Mouse (Mus musculus) frontal cortex, postnatal 14 days (tissue): Measurements from ENCODE around the gene Armc6.
A peak's percentile ranks its signal among the peaks of the same experiment; 100 is the strongest.
"Not testable (repeated sequence)": the region's sequence is repeated elsewhere in the genome, so short reads cannot be mapped to it uniquely, and the experiment has no call there.

ENCODE experiments used
- DNase-seq, 2 experiments: peaks; one replicate each; pipeline ENCODE4 v3.0.0; 2022; ENCODE audit warnings: low spot score in 2 of 2

The Armc6 gene

DNA sequence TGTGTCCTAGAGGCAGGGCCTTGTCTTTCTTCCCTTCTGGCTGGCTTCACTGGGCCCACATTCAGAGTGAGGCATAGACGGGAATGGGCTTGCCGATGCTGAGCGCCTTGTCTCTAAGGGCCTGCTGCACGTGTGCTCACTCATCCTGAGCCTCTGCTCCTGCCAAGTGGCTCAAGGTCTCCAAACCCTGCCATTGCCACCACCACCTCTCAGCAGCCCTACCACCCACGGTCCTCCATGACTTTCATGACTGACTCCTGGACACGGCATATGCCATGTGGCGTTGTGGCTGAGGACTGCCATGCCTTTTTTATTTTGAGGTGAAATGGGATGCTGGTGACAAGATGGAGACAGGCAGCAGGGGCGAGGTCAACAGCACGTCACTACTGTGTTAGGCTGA is 3.4 kb downstream of the Armc6 start:
- no peak for DNase-seq

DNA sequence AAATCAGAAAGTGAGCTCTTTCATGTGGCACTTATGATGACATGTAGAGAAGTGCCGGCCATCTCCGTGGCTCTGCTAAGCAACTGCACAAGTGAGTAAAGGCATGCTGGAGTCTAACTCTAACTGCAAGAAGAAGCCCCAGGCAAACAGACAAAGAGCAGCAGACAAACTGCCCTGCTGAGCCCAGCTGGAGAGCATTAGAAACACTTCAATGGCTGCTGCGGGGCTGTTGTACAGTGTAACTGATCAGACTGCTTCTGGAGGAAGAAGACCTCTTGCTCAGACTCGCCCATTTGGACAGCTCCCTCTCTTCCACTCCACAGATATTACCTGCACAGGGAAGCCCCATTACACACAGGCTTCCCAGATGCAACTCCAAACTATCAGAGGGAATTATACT is 6.3 kb downstream of the Armc6 start:
- no peak for DNase-seq

DNA sequence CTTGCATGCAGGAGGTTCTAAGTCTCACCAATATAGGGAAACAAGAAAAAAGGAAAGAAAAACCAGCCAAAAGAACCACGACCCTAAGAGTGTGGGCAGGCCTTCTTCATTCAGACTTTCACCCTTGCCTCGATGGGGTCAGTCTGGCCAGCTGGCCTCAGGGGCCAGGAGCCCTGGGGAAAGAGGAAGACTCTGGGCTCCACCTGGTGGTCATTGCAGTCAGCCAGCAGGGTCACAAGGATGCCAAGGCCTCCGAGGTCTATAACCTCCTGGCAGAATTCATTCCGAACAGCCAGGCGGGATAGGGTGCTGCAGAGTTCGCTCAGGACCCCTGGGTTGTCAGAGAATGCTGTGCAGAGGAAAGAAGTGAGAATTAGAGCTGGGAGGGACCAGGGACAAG is 10.9 kb downstream of the Armc6 start:
- DNase-seq, result no peak

DNA sequence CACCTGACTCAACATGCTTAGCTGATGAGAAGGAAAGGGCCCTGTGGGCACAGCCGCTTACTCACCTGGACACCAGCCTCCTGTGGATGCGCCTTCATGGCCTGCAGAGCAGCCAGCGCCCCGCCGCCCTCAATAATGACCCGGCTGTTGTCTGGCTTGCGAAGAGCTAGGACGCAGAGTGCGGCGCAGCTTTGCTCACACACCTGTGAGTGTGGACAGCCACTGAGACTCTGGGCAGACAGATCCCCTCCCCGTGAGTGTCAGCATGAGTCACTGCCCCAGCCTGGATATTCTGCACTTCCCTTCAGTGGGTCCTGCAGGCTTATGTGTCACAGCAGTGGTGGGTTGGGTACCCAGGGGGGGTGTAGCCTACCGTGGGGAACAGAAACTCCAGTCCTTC is 12.2 kb downstream of the Armc6 start:
- DNase-seq, result no peak

DNA sequence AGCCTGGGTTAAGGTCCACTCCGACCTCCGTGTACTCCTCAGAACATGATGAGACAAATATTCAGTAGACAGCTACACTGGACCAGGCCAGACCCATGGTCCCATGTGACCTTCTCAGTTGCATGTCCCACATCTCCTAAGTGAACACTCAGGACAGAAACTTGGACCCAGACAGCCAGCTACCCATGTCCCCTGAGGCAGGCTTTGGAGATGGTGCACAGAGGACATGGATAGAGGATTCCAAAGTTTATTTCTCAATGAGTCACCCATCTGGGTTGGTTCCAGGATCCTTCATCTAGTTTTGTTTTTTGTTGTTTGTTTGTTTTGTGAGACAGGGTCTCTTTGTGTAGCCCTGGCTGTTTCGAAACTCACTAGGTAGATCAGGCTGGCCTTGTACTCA is 13.4 kb downstream of the Armc6 start:
- DNase-seq, result no peak

DNA sequence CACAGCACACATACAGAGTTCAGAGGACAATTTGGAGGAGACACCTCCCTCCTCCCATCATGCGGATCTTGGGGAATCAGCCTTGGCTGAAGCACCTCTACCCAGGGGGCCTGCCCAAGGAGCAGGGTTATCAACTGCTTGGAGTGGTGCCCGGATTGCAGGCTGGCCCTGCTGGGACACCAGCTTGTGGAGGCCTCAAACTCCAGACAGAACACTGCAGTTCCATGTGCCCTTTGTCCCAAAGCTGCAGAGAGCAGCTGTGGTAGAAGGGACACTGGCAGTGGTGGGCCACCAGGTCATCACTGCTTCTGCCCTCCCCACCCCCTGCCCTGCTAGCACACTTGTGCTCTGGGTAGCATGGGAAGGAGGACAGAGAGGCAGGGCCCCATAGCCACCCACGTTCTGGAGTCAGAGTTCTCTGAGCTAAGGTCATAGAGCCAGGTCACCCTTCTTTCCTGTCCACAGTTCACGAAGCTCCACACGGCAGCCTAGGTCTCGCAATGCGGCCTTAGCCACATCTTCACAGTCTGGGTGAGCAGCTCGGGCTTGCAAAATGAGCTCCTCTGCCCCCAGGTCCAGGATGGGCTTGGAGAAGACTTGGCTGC is 13.9 kb downstream of the Armc6 start:
- no peak for DNase-seq

DNA sequence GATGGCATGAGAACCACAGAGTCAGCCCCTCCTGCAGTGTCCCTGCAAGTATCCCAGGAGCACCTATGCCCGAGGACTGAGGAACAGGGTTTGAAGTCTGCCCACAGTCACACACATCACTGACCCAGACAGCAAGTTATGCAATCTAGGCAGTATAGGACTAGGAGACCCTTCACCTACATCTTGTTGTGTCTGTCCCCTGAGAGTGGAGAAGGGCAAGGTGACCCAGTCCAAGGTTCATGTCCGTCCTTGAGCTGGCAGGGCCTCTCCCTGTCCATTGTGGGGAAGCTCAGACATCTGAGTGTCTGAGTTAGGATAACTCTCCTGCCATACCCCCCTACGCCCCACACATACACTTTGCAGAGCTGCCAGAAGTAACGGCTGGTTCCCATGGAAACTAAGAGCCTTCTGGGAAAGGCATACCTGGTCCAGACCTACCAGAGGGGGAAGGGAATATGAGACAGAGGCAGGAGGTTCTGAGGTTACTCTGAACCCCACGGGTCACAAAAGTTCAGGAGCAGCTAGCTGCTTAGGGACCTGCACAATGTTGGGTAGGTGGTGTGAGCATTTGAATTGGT is 15.1 kb downstream of the Armc6 start:
- DNase-seq, result no peak

DNA sequence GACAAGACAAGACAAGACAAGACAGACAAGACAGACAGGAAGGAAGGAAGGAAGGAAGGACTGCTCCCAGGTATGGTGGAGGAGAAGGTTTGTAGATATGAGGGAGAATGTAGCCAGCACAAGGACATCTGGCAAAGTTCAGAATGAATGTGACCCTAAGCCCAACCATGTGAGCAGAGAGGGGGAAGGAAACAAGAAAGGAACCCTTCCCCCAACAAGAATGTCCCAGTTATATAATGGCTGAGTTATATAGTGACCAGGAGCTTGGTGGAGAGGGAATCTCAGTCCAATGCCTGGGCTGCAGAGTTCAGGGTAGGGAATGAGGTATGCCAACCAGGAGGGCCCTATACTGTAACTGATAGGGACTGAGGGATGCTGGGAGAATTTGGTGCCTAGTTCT is 16.8 kb downstream of the Armc6 start:
- DNase-seq, result no peak

DNA sequence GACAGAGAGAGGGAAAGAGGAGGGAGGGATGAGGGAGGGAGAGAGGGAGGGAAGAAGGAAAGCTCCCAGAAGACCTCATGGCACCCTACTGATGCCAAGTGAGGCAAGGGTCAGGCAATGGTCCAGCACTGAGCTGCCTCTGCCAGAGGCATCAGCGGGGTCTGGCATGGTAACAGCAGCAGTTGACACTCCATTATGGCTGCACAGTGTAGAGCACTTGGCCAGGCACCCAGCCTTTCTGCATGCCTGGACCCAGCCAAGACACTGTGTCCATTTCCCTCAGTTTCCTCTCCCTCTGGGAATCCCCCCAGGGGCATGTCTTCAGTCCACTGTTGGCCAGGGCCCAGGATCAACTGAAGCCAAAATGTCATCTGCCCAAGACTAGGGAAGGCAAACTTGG is 17.7 kb downstream of the Armc6 start:
- DNase-seq, result peak; percentile 55 to 78

DNA sequence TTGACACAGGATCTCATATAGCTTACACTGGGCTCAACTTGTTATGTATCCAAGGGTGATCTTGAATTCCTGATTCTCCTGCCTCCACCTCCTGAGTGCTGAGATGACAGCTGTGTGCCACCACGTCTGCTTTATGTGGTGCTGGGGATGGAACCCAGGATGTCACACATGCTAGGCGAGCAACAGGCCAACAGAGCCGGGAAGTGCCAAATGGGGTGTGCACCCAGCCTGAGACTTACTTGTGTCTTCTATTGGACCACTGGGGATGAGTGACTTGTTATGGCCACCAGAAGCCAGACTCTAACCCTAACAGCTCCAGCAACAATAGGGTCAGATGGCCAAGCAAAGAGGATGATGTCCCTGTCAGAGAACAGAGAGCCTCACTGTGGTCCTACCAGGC is 18.1 kb downstream of the Armc6 start:
- not testable (repeated sequence) for DNase-seq

DNA sequence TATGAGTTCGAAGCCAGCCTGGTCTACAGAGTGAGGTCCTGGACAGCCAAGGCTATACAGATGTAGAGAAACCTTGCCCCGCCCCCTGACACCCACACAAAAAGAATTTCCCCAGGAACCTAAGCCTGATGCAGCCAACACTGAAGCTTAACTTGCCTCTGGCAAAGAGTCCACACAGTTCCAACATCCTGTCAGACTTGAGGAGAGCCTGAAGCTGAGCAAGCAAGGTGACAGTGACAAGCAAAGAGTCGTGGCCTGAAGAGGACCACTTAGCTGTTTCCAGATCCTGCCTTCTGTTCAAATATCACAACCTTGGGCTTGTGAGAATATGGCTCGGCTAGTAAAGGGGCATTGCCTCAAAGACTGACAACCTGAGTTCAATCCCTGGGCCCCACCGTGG is 19.2 kb downstream of the Armc6 start:
- no peak for DNase-seq

DNA sequence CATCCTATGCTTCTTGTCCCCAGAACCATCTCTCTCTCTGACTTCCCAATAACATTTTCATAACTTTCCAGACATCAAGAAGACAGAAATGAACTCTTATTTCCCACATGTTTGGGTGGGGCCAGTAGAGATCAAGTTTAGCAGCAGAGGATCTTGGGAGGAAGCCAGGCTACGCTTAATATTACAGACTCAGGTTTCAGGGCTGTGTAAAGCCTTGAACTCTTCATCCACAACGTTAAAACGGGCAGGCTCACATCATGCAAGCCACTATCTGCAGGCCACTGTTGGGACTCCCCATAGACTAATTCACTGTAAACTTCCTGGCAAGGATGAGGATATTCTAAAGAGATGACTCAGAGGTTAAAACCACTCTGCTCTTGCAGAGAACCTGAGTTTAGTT is 19.9 kb downstream of the Armc6 start:
- no peak for DNase-seq

DNA sequence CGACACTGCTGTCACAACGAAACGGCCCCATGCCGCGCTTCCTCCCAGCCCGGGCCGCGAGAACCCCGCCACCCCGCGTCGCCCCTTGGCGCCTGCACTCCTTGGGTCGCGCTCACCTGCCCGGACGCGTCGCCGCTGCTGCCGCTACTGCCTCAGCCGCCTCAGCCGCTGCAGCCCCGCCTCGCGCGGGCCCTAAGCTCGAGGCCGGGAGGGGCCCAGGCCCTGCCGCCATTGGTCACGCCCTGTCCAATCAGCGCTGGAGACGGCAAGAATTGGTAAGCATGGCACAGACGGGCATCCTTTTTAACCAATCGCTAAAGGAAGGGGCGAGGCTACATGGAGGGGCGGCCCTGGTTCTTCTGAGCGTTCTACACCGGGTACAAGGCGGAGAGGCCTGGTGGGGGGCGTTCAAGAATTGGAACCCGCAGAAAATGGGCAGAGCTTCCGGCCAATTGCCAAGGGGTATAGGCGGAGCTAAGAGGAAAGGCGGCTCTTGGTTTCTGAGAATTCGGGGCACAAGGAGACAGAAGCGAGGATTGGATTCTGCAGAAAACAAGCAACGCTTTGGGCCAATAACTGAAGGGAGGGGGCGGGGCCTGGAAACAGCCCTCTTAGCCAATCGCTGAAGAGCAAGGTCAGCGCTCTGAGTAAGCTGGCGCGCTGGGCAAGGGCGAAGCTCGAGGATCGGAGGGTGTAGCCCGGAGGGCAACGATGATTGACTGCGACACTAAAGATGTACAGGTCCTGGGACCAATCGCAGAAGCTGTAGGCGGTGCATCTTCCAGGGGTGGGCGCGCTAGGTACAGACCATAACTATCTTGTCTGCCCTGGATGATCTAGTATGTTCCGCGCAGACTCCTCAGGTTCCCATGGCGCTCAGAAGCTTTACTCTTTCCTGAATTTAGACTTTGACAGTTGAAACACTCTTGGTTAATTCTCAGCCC is 21.9 kb downstream of the Armc6 start, which contains the start of gene Slc25a42:
Gene Slc25a42, minus strand, starts transcription at position 194 of the 944 bp plus-strand sequence.
- peak; percentile 97 to 99 for DNase-seq

DNA sequence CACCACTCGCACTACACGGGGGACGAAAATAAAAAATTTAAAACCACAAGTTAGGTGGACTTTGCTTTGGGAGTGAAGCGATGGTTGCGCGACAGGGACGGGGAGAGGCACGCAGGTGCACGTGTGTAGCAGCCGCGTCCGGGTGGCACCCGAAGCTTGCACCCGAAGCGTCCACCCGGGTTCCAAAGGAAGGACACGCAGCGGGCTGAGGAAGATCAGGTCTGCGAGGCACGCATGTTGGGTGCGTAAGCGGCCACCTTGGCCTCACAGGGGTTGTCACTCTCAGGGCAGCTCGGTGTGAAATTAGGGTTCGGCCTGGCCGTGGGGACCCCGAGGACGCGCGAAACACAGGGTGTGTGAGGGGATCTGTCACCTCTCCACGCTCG is 22.5 kb downstream of the Armc6 start:
- DNase-seq, result no peak

DNA sequence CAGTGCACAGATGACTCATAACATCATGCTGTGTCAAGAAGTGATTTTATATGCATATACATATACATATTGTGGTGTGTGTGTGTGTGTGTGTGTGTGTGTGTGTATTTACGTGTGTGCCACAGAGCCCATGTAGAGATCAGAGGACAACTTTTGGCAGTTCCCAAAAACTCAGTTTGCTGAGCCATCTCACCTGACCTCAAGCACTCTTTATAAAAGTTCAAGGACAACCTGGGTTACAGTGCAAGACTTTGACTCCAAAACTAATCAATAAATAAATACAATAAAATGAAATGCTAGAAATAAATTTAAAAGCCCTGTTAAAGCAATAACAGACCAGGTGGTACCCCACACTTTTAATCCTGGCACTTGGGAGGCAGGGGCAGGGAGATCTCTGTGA is 23.0 kb downstream of the Armc6 start:
- no peak for DNase-seq

DNA sequence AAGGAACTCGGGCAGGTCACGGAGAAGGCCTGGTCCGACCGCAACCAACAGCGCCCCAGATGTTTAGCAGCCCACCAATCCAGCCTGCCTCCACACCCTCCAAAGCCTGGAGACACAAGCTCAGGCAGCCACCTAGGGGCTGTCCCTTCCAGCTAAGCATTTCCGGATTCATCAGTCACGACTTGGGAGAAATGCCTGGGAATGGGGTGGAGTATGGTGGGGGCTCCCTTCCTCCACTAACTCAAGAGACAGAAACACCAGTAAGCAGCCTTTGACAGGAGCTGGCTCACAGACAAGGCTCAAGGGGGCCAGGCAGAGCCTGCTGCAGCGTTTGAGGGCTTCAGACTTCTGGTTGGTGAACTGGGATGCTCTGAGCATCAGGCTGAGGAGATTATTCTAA is 23.7 kb downstream of the Armc6 start:
- DNase-seq, result peak in 1 of 2 experiments; percentile 26

DNA sequence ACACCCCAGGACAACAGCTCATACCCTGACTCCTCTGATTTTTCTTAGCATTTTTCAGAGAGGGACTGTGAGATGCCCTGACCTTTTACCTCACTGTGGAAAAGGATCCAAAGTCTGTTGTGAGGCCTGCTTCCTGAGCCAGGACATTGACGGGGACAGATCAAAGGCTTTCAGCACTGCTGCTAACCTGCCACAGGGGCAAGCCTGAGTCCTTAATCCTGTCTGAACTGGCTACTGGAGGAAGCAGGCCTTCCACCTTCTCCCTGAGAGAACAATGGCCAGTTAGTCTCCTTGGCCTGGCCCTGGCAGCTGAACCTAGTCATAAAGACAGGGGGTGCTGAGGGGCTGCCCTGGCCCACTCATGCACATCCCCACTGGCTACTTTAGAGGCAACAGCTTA is 26.1 kb downstream of the Armc6 start:
- no peak for DNase-seq

DNA sequence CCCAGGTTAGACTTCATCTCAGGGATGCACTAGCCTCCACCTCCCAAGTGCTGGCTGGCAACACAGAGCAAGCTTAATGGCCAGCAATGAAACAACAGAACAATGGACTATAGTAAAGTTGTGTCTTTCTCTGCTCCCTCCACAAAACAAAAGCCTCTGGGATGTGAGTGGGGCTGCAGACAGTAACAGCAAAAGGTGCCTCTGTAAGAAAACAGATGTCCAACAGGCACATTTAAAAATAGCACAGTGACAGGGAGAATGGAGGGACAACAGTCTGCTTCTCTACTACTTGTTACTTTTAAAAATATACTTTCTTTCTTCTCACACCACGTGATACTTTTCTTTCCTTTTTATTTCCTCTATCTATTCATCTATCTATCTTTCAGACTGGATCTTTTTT is 29.5 kb downstream of the Armc6 start:
- DNase-seq, result no peak

DNA sequence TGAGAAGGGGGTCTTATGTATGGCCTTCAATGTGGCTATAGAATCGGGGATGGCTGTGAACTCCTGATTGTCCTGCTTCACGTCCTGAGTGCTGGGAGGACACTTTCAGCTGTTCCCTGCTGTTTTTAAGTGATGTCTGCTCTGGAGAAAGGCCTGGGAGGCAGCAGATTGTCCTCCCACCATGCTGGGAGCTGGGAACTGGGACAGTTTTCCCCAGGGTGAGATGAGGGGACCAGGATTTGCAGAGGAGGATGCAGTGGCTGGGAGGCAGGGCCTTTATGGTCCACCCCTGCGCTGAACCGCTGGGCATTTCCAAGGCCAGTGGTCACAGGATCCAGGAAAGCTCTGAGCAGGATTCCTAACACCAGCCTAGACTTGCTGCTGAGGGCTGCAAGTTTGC is 31.2 kb downstream of the Armc6 start:
- DNase-seq, result no peak

DNA sequence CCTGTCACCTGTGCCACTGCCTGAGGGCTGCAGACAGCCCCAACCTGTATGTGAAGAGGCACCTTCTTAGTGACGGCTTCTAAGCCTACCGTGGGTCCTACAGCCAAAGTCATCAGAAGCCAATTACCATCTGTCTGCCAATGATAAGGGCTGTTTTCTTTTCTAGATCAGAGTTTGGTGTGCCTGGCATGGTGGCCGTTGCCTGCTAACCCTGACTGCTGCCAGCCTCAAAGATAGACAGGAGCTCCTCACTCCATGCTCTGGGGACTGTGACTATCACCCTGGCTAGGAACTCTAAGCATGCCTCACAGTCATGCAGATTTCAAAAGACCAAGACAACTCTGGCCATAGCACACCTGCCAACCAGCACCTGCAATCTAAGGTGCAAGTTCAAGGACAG is 32.8 kb downstream of the Armc6 start:
- DNase-seq, result no peak

DNA sequence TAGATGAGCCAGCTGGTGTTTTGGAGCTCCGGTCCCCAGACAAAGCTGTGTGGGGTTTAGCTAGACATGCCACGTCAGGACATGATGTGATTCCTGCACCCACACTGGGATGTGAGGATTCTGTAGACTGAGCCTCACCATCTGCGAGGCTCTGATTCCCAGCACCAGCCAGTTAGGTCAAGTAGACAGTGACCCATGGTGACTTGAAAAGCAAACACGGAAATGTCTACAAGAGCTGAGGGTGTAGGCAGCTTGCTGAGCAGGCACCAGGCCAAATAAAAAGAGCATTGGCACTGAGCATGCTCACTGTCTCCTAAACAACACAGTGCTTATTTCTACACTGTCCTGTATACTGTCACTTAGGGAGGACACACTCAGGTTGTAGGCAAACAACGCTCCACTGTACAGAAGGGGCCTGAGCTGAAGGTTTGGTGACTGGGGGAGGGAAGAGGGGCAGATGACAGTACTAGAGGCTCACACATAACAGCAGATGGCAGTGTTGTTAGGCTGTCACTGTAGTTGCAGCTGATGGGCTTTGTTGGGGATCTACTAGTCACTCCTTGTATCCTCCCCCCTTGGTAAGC is 34.1 kb downstream of the Armc6 start:
- DNase-seq, result peak in 1 of 2 experiments; percentile 35

DNA sequence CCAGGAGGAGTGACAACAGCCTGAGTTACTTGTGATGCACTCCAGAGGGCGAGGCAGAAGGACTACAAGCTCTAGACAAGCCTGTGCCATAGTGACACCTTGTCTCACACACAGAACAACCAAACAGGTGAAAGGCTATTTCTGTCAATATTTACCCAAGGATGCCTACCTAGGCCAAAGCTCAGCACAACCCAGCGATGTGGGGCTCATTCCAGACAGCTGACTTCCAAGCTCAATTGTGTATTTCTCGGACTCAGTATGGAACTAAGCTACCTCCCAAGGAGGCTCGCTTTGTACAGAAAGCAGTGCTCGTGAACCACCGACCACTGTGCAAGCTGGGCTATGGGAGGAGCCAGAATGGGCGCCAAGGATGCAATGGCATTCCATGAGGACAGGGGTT is 36.7 kb downstream of the Armc6 start:
- no peak for DNase-seq

DNA sequence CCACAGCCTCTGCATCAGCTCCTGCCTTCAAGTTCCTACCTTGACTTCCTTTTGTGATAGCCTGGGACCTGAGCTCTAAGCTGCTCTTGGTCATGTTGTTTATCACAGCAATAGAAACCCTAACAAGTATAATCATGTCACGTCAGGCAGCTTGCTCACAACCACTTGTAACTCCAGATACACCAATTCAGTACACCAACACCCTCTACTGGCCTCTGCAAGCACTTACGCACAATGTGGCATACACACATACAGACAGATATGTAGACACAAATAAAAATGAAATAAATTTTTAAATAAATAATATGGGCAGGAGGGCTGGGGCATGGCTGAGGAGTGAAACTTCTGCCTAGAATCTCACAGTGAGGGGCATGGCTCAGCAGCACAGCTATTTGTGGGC is 38.5 kb downstream of the Armc6 start:
- DNase-seq, result no peak
